Mouse (Mus musculus) limb, embryonic 14.5 days (tissue): ENCODE results near the gene Sptb. TPM values are rescaled to one million over a fixed set of nuclear protein-coding genes. Genes with fewer than 3 reads are reported as not detected.
A peak's percentile ranks its signal among the peaks of the same experiment; 100 is the strongest.

Source experiments
- ATAC-seq: fragments of 200-750 bp; cut with Nextera tagmentation; 2 replicates; pipeline ENCODE4 v1.8.0; 2017; ENCODE audit warnings: low read depth, moderate number of reproducible peaks, moderate TSS enrichment; ENCODE audit not compliant: low FRiP score
- DNase-seq: peaks from one replicate; pipeline ENCODE4 v3.0.0-alpha.2; 2015; ENCODE audit warnings: low spot score
- H3K27ac ChIP-seq: fragments of 300-500 bp; sonication (generic); replicated peaks from 2 replicates; pipeline ENCODE4 v1.5.1; 2014; ENCODE audit warnings: low read depth, mild to moderate bottlenecking, low read length, moderate library complexity, mixed read lengths
- H3K27me3 ChIP-seq: fragments of 300-500 bp; sonication (generic); 2 replicates; pipeline ENCODE4 v1.6.1; 2014; ENCODE audit warnings: low read length, mixed read lengths; ENCODE audit not compliant: control insufficient read depth, insufficient read depth
- H3K36me3 ChIP-seq: fragments of 300-500 bp; sonication (generic); 2 replicates; pipeline ENCODE4 v1.6.1; 2014; ENCODE audit warnings: mild to moderate bottlenecking, low read length, moderate library complexity, mixed read lengths; ENCODE audit not compliant: control insufficient read depth, insufficient read depth
- H3K4me1 ChIP-seq: fragments of 300-500 bp; sonication (generic); 2 replicates; pipeline ENCODE4 v1.6.1; 2014; ENCODE audit warnings: antibody characterized with exemption, low read length, mixed read lengths; ENCODE audit not compliant: control insufficient read depth, insufficient read depth
- H3K4me2 ChIP-seq: fragments of 300-500 bp; sonication (generic); replicated peaks from 2 replicates; pipeline ENCODE4 v1.6.1; 2014; ENCODE audit warnings: low read depth, mild to moderate bottlenecking, low read length, moderate library complexity; ENCODE audit not compliant: severe bottlenecking
- H3K4me3 ChIP-seq: fragments of 300-500 bp; sonication (generic); replicated peaks from 2 replicates; pipeline ENCODE4 v1.5.1; 2014; ENCODE audit warnings: low read length
- H3K9ac ChIP-seq: fragments of 300-500 bp; sonication (generic); 2 replicates; pipeline ENCODE4 v1.6.1; 2014; ENCODE audit warnings: mild to moderate bottlenecking, low read depth, low read length, moderate library complexity; ENCODE audit not compliant: severe bottlenecking
- H3K9me3 ChIP-seq: fragments of 300-500 bp; sonication (generic); 2 replicates; pipeline ENCODE4 v1.6.1; 2016; ENCODE audit warnings: low read length; ENCODE audit not compliant: control insufficient read depth
- POLR2A ChIP-seq: fragments of 200-500 bp; IDR thresholded peaks from 2 replicates; pipeline ENCODE4 v1.8.0; 2012; ENCODE audit warnings: inconsistent platforms, mild to moderate bottlenecking, moderate library complexity, borderline replicate concordance; ENCODE audit not compliant: insufficient read depth, insufficient read length; ENCODE audit errors: extremely low read depth
- WGBS: fragments of 180-500 bp; shearing (Covaris S2); extraction: QIAGEN DNeasy Blood & Tissue Kit; methylation state at CpG from one replicate; pipeline ENCODE4 v1.1.7; 2014; 5-methylcytosine and 5-hydroxymethylcytosine counted together
- polyA plus RNA-seq, 2 experiments: library from polyadenylated mRNA; depleted of rRNA in 1 of 2; stranded (reverse) in 1 of 2; unstranded in 1 of 2; fragments of >200 nt; fragmentation: Nextera tagmentation in 1 of 2; extraction: Ambion mirVana in 1 of 2; gene quantifications; 2 replicates each; pipeline versions ENCODE4 v1.2.1 to v1.2.3; 2012 to 2014

Sptb gene
- polyA plus RNA-seq, 2 experiments = 1.3 to 1.5 TPM

- H3K27ac ChIP-seq = peak overlapping the region; percentile 66
- no peak overlapping the region for H3K9ac ChIP-seq
- ATAC-seq = peak; percentile 8; the same call in 1 of the 2 replicates
- no peaks in the 10 kb centered on the region for H3K9me3 ChIP-seq
- 28% methylated on average over 12 of the region's 12 CpGs for WGBS
- TF ChIP-seq POLR2A = no peak
- H3K4me3 ChIP-seq = no peak overlapping the region
- H3K27me3 ChIP-seq = no peaks in the 10 kb centered on the region
- no peak overlapping the region for H3K4me2 ChIP-seq
- H3K4me1 ChIP-seq = peaks cover 20% of the 10 kb centered on the region
- no peaks in the 10 kb centered on the region for H3K36me3 ChIP-seq
- peak; percentile 45 for DNase-seq
Observed at GRCm38 (mm10) chr12:76614868-76615579, 95.3 kb downstream of the Sptb start.

GRCm38 (mm10) chr12:76612621-76613020 lies 97.7 kb downstream of the Sptb start:
- no peaks in the 10 kb centered on the region for H3K36me3 ChIP-seq
- H3K4me2 ChIP-seq = no peak overlapping the region
- WGBS = 85% methylated on average over 12 of the region's 12 CpGs
- DNase-seq (no peak), ATAC-seq (no peak)
- H3K4me1 ChIP-seq = peaks cover 10% of the 10 kb centered on the region
- no peak overlapping the region for H3K9ac ChIP-seq
- no peaks in the 10 kb centered on the region for H3K9me3 ChIP-seq
- no peaks in the 10 kb centered on the region for H3K27me3 ChIP-seq
- H3K27ac ChIP-seq = no peak overlapping the region
- TF ChIP-seq POLR2A = no peak
- no peak overlapping the region for H3K4me3 ChIP-seq

- H3K27me3 ChIP-seq = no peaks in the 10 kb centered on the region
- H3K4me1 ChIP-seq = no peaks in the 10 kb centered on the region
- H3K9ac ChIP-seq = no peak overlapping the region
- no peak overlapping the region for H3K4me3 ChIP-seq
- DNase-seq (no peak), ATAC-seq (no peak)
- no peaks in the 10 kb centered on the region for H3K36me3 ChIP-seq
- 84% methylated on average over 15 of the region's 15 CpGs for WGBS
- no peak overlapping the region for H3K4me2 ChIP-seq
- no peak overlapping the region for H3K27ac ChIP-seq
- H3K9me3 ChIP-seq = no peaks in the 10 kb centered on the region
- TF ChIP-seq POLR2A = no peak
Observed at GRCm38 (mm10) chr12:76608997-76609565, 101.3 kb downstream of the Sptb start.

- no peak for TF ChIP-seq POLR2A
- Histone ChIP-seq H3K4me1 (no peaks in the 10 kb centered on the region), H3K9me3 (no peaks in the 10 kb centered on the region), H3K4me2 (no peak overlapping the region), H3K4me3 (no peak overlapping the region), H3K36me3 (no peaks in the 10 kb centered on the region), H3K27me3 (no peaks in the 10 kb centered on the region), H3K27ac (no peak overlapping the region), H3K9ac (no peak overlapping the region)
- DNase-seq = no peak
- ATAC-seq = no peak
- 81% methylated on average over 11 of the region's 11 CpGs for WGBS
Observed at GRCm38 (mm10) chr12:76608241-76608640, 102.1 kb downstream of the Sptb start.

- Histone ChIP-seq H3K4me2 (no peak overlapping the region), H3K27ac (no peak overlapping the region), H3K27me3 (no peaks in the 10 kb centered on the region), H3K9me3 (no peaks in the 10 kb centered on the region), H3K36me3 (no peaks in the 10 kb centered on the region), H3K4me1 (no peaks in the 10 kb centered on the region), H3K4me3 (no peak overlapping the region), H3K9ac (no peak overlapping the region)
- TF ChIP-seq POLR2A = no peak
- WGBS = 68% methylated on average over 3 of the region's 3 CpGs
- DNase-seq (no peak), ATAC-seq (no peak)
Observed at GRCm38 (mm10) chr12:76605837-76606236, 104.5 kb downstream of the Sptb start.
